Mouse (Mus musculus): ENCODE data around the gene Cnfn. TPM values are rescaled to one million over a fixed set of nuclear protein-coding genes. Genes with fewer than 3 reads are reported as not detected.

Cnfn gene
- total RNA-seq, 2 experiments from 2014 or later, result not detected

GRCm38 (mm10) chr7:25390986-25391385 lies 21.5 kb upstream of the Cnfn start:
- ATAC-seq (replicated peaks; ENCODE audit: poor library complexity, severe bottlenecking), result no peak

GRCm38 (mm10) chr7:25390054-25390770 lies 20.7 kb upstream of the Cnfn start:
- ATAC-seq (replicated peaks; ENCODE audit: poor library complexity, severe bottlenecking), result no peak

- ATAC-seq (replicated peaks; ENCODE audit: poor library complexity, severe bottlenecking), result no peak
These were observed 19.4 kb upstream of the Cnfn start for GRCm38 (mm10) chr7:25388916-25389315.

DNA sequence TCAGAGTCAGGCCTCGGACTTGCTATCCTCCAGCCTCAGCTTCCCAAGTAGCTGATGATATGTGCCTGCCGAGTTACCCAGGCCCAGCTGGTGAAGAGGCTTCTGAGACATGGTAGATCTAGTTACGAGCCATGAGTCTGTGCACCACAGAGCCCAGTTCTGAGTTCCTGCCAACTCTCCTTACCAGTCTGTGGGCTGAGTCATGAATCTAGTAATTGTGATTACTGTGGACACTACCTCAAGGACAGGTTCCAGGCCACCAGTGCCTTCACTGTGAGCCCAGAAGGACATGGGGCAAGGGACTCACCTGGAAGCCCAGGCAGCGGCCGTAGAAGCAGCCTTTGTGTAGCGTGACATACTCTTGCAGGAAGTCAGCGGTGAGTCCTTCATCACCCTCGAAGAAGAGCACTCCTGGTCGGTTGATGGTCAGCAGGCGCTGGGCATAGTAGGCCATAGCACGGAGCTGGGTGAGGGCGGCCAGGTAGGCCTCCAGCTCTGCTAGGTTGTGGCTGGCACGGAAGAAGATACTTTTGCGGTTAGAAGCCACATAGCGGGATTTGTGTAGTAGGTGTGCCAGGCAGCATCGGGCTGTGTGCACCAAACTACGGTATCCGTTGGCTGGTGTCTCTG lies 18.4 kb upstream of the Cnfn start:
- ATAC-seq (replicated peaks; ENCODE audit: poor library complexity, severe bottlenecking), result no peak

GRCm38 (mm10) chr7:25385850-25386555 lies 16.5 kb upstream of the Cnfn start:
- peak; percentile 74 for ATAC-seq (replicated peaks; ENCODE audit: poor library complexity, severe bottlenecking)

DNA sequence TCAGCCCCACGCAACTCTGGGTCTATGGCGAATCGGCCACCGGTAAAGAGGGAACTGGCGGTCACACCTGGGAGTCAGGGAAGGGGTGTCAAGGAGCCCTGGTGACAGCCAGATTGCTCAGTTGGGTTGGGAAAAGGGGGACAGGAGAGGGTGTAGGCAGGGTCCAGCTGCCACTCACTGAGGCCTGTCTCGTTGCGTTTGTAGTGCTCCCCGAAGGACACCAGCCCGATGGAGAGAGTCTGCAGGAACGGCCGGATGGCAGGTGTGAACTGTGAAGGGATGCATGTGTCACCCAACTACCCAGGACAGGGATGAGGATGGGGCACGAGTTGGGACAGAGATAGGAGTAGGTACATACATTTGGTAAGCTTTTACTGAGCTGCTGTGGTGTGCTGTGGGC lies 15.7 kb upstream of the Cnfn start:
- ATAC-seq (replicated peaks; ENCODE audit: poor library complexity, severe bottlenecking), result no peak; the same call in 1 of the 2 replicates

GRCm38 (mm10) chr7:25384818-25385217 lies 15.3 kb upstream of the Cnfn start:
- peak; percentile 79 for ATAC-seq (replicated peaks; ENCODE audit: poor library complexity, severe bottlenecking)

DNA sequence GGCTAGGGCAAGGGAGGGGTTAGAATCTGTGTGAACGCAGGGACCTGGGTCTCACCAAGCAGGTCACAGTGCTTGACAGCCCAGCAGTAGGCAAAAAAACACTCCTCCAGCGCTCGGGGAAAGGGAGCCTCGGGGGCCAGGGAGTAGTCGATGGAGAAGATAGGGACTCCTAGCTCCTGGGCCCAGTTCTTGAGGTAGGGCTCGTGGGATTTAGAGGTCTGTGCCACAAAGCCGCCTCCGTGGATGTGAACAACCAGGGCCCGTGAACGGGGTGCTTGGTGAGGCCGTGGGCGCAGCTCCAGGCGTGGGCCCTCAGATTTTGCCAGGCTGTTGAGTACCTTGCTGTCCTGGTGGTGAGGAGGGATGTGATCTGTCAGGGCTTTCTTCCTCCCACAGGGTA lies 14.8 kb upstream of the Cnfn start:
- no peak for ATAC-seq (replicated peaks; ENCODE audit: poor library complexity, severe bottlenecking)

- no peak for ATAC-seq (replicated peaks; ENCODE audit: poor library complexity, severe bottlenecking)
These were observed 14.4 kb upstream of the Cnfn start for GRCm38 (mm10) chr7:25383891-25384290.

DNA sequence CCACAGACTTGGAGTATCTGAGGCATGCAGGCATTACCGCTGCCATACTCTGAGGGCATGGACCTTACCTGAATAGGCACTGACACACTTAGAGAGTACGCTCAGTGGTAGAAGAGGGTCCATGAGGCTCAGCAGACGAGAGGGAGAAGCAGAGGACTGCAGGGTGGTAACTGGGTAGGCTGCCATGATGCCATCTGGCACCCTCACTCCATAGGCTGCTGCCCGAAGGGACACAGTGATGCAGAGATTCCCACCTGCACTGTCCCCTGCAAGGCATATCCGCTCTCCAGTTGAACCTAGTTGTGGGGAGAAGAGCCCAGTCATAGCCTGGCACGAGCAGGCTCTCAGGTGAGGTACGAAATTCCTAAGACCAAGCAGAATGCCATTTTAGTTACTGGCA lies 13.9 kb upstream of the Cnfn start:
- no peak for ATAC-seq (replicated peaks; ENCODE audit: poor library complexity, severe bottlenecking)

DNA sequence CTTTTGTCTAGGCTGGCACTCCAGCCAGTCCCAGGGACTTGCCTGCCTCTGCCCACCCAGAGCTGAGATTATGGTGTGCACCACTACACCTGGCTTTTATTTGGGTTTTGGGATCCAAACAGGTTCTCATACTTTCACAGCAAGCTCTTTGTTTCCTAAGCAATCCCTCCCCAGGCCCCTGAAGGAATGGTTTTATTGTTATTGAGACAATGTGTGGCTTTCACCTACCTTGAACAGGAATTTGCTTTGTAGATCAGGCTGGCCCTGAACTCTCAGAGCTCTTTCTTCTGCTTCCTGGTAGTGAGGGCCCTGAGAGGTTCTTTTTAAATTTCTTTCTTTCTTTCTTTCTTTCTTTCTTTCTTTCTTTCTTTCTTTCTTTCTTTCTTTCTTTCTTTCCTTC lies 13.0 kb upstream of the Cnfn start:
- no peak for ATAC-seq (replicated peaks; ENCODE audit: poor library complexity, severe bottlenecking)

GRCm38 (mm10) chr7:25381284-25381680 lies 11.8 kb upstream of the Cnfn start:
- ATAC-seq (replicated peaks; ENCODE audit: poor library complexity, severe bottlenecking), result no peak

- no peak for ATAC-seq (replicated peaks; ENCODE audit: poor library complexity, severe bottlenecking)
These were observed 11.1 kb upstream of the Cnfn start for GRCm38 (mm10) chr7:25380392-25381283.

DNA sequence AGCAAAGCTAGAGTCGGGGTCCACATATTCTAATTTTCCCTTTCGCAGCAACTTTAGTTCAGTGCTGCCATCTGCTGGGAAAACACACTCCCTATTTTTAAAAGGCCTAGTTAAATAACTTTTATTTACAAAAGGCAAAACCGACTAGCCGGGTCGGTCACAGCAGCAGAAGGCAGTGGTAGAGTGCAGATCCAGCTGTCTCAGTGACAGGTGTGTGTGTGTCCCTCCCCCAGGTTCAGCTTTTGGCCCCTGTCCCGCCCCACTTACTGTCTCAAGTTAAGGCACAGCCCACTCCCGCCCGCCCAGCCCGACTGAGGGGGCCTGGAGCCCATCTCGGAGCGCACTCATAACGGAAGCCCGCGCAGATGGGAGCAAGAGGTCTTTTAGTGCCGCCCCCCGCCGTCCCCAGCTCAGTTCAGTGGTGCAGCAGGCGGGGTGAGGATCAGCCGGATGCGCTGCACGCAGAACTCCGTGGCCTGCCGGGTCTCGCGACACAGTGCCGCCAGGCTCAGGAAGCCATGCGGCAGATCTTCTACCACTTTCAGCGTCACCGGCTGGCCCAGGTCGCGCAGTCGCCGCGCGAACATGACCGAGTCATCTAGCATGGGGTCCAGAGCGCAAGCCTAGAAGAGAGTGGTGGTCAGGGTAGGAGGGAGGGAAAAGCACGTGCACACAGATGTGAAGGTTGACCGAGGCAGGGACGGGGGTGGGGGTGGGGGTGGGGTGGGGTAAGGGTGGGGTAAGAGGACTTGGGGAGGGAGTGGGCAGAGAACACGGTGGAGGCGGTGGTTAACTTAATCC lies 10.2 kb upstream of the Cnfn start:
- ATAC-seq (replicated peaks; ENCODE audit: poor library complexity, severe bottlenecking), result peak; percentile 71

GRCm38 (mm10) chr7:25378181-25379100 lies 8.9 kb upstream of the Cnfn start:
- ATAC-seq (replicated peaks; ENCODE audit: poor library complexity, severe bottlenecking), result no peak

- ATAC-seq (replicated peaks; ENCODE audit: poor library complexity, severe bottlenecking), result no peak
These were observed 7.7 kb upstream of the Cnfn start for GRCm38 (mm10) chr7:25377100-25377700.

- no peak for ATAC-seq (replicated peaks; ENCODE audit: poor library complexity, severe bottlenecking)
These were observed 7.0 kb upstream of the Cnfn start for GRCm38 (mm10) chr7:25376556-25376955.

DNA sequence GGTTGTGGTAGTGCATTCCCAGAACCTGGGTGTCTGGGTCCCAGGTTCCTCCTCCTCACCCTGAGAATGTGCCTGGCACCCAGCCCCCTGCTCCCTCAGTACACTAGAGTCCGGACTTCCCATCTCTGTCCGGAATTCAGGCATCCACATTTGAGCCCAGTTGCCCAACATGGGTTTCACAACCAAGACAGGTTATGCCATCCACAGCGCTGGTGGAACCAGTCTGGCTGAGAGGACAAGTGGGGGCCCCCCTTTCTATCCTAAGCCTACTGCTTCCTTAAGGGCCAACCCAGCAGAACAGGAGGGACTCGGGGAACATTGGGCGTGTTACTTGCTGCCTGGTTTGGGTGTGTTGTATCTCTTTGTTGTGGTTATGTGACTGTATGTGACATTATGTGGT lies 2.9 kb upstream of the Cnfn start:
- ATAC-seq (replicated peaks; ENCODE audit: poor library complexity, severe bottlenecking), result peak; percentile 83

Measured in granulocyte monocyte progenitor cell, adult 5-6 weeks (primary cell).